Mouse (Mus musculus): ENCODE results near the gene Nt5c3b. TPM values are rescaled to one million over a fixed set of nuclear protein-coding genes. Genes with fewer than 3 reads are reported as not detected.

The Nt5c3b gene
- polyA plus RNA-seq, 1 experiment from 2014 or later = 118 TPM

- no peak overlapping the region for H3K4me3 ChIP-seq (replicated peaks)
- no peak overlapping the region for H3K27ac ChIP-seq (replicated peaks)
- H3K9ac ChIP-seq (replicated peaks) = no peak overlapping the region
- no peak for ATAC-seq (ENCODE audit: low FRiP score)
- H3K9me3 ChIP-seq (replicated peaks) = no peaks in the 10 kb centered on the region
- no peak overlapping the region for H3K4me2 ChIP-seq
- H3K4me1 ChIP-seq = peaks cover 3% of the 10 kb centered on the region; the same call in 1 of the 2 replicates
- WGBS = 92% methylated on average over 10 of the region's 10 CpGs
- no peaks in the 10 kb centered on the region for H3K27me3 ChIP-seq (replicated peaks)
- H3K36me3 ChIP-seq = peaks cover 35% of the 10 kb centered on the region
Measured at GRCm38 (mm10) chr11:100462699-100463098, 21.1 kb upstream of the Nt5c3b start.

- peaks cover 44% of the 10 kb centered on the region for H3K36me3 ChIP-seq
- ATAC-seq (ENCODE audit: low FRiP score) = no peak
- no peaks in the 10 kb centered on the region for H3K4me1 ChIP-seq
- no peak overlapping the region for H3K4me3 ChIP-seq (replicated peaks)
- H3K4me2 ChIP-seq = no peak overlapping the region
- WGBS = 95% methylated on average over 5 of the region's 5 CpGs
- no peaks in the 10 kb centered on the region for H3K27me3 ChIP-seq (replicated peaks)
- H3K9me3 ChIP-seq (replicated peaks) = no peaks in the 10 kb centered on the region
- H3K27ac ChIP-seq (replicated peaks) = no peak overlapping the region
- no peak overlapping the region for H3K9ac ChIP-seq (replicated peaks)
Measured at GRCm38 (mm10) chr11:100457711-100458110, 16.1 kb upstream of the Nt5c3b start.

- Histone ChIP-seq H3K27ac (replicated peaks) (no peak overlapping the region), H3K4me1 (no peaks in the 10 kb centered on the region), H3K9ac (replicated peaks) (no peak overlapping the region), H3K4me2 (no peak overlapping the region), H3K9me3 (replicated peaks) (no peaks in the 10 kb centered on the region), H3K4me3 (replicated peaks) (no peak overlapping the region), H3K36me3 (peaks cover 40% of the 10 kb centered on the region), H3K27me3 (replicated peaks) (no peaks in the 10 kb centered on the region)
- ATAC-seq (ENCODE audit: low FRiP score) = no peak
- 89% methylated on average over 4 of the region's 4 CpGs for WGBS
Measured at GRCm38 (mm10) chr11:100457247-100457646, 15.6 kb upstream of the Nt5c3b start.

GRCm38 (mm10) chr11:100442625-100443024 is 1.0 kb upstream of the Nt5c3b start:
- Histone ChIP-seq H3K4me2 (no peak overlapping the region), H3K27ac (replicated peaks) (no peak overlapping the region), H3K4me3 (replicated peaks) (no peak overlapping the region), H3K4me1 (peaks cover 25% of the 10 kb centered on the region), H3K9me3 (replicated peaks) (no peaks in the 10 kb centered on the region), H3K27me3 (replicated peaks) (no peaks in the 10 kb centered on the region), H3K9ac (replicated peaks) (no peak overlapping the region), H3K36me3 (0 out of 2 replicates have a peak, but pooled peaks cover 3% of the 10 kb centered on the region)
- ATAC-seq (ENCODE audit: low FRiP score) = no peak
- 86% methylated on average over 6 of the region's 6 CpGs for WGBS

GRCm38 (mm10) chr11:100440691-100441522 is 701 bp downstream of the Nt5c3b start:
- no peaks in the 10 kb centered on the region for H3K27me3 ChIP-seq (replicated peaks)
- peaks cover 25% of the 10 kb centered on the region for H3K4me1 ChIP-seq
- H3K4me2 ChIP-seq = peak overlapping the region; percentile 76
- H3K9ac ChIP-seq (replicated peaks) = peak overlapping the region; percentile 92
- H3K36me3 ChIP-seq = peaks cover 8% of the 10 kb centered on the region; the same call in 1 of the 2 replicates
- H3K4me3 ChIP-seq (replicated peaks) = peak overlapping the region; percentile 84
- H3K27ac ChIP-seq (replicated peaks) = peak overlapping the region; percentile 80
- 2% methylated on average over 51 of the region's 52 CpGs for WGBS
- ATAC-seq (ENCODE audit: low FRiP score) = peak; percentile 97
- no peaks in the 10 kb centered on the region for H3K9me3 ChIP-seq (replicated peaks)

- peaks cover 23% of the 10 kb centered on the region for H3K36me3 ChIP-seq
- ATAC-seq (ENCODE audit: low FRiP score) = no peak
- H3K27me3 ChIP-seq (replicated peaks) = no peaks in the 10 kb centered on the region
- H3K4me2 ChIP-seq = no peak overlapping the region
- no peak overlapping the region for H3K9ac ChIP-seq (replicated peaks)
- no peak overlapping the region for H3K27ac ChIP-seq (replicated peaks)
- no peaks in the 10 kb centered on the region for H3K9me3 ChIP-seq (replicated peaks)
- 61% methylated on average over 1 of the region's 1 CpGs for WGBS
- H3K4me3 ChIP-seq (replicated peaks) = no peak overlapping the region
- peaks cover 25% of the 10 kb centered on the region for H3K4me1 ChIP-seq
Measured at GRCm38 (mm10) chr11:100437901-100438300, 3.7 kb downstream of the Nt5c3b start.

- Histone ChIP-seq H3K4me1 (peaks cover 17% of the 10 kb centered on the region), H3K27ac (replicated peaks) (no peak overlapping the region), H3K4me2 (no peak overlapping the region), H3K27me3 (replicated peaks) (no peaks in the 10 kb centered on the region), H3K9me3 (replicated peaks) (no peaks in the 10 kb centered on the region), H3K36me3 (peaks cover 30% of the 10 kb centered on the region), H3K4me3 (replicated peaks) (no peak overlapping the region), H3K9ac (replicated peaks) (no peak overlapping the region)
- 44% methylated on average over 9 of the region's 9 CpGs for WGBS
- no peak for ATAC-seq (ENCODE audit: low FRiP score)
Measured at GRCm38 (mm10) chr11:100435678-100436246, 5.8 kb downstream of the Nt5c3b start.

GRCm38 (mm10) chr11:100432002-100432401 is 9.6 kb downstream of the Nt5c3b start:
- no peak overlapping the region for H3K9ac ChIP-seq (replicated peaks)
- H3K4me1 ChIP-seq = 0 out of 2 replicates have a peak, but pooled peaks cover 6% of the 10 kb centered on the region
- no peak overlapping the region for H3K4me2 ChIP-seq
- no peak overlapping the region for H3K4me3 ChIP-seq (replicated peaks)
- 97% methylated on average over 5 of the region's 5 CpGs for WGBS
- H3K27ac ChIP-seq (replicated peaks) = no peak overlapping the region
- ATAC-seq (ENCODE audit: low FRiP score) = no peak
- peaks cover 38% of the 10 kb centered on the region for H3K36me3 ChIP-seq
- no peaks in the 10 kb centered on the region for H3K9me3 ChIP-seq (replicated peaks)
- no peaks in the 10 kb centered on the region for H3K27me3 ChIP-seq (replicated peaks)

GRCm38 (mm10) chr11:100430052-100430451 is 11.6 kb downstream of the Nt5c3b start:
- peaks cover 29% of the 10 kb centered on the region for H3K36me3 ChIP-seq
- no peaks in the 10 kb centered on the region for H3K9me3 ChIP-seq (replicated peaks)
- no peaks in the 10 kb centered on the region for H3K27me3 ChIP-seq (replicated peaks)
- H3K4me2 ChIP-seq = no peak overlapping the region
- H3K27ac ChIP-seq (replicated peaks) = no peak overlapping the region
- H3K9ac ChIP-seq (replicated peaks) = no peak overlapping the region
- H3K4me1 ChIP-seq = 0 out of 2 replicates have a peak, but pooled peaks cover 6% of the 10 kb centered on the region
- H3K4me3 ChIP-seq (replicated peaks) = no peak overlapping the region
- ATAC-seq (ENCODE audit: low FRiP score) = no peak
- WGBS = 93% methylated on average over 7 of the region's 7 CpGs

- ATAC-seq (ENCODE audit: low FRiP score) = no peak
Measured at GRCm38 (mm10) chr11:100428612-100429199, 12.9 kb downstream of the Nt5c3b start.

GRCm38 (mm10) chr11:100426820-100427219 is 14.8 kb downstream of the Nt5c3b start:
- WGBS = 97% methylated on average over 3 of the region's 3 CpGs
- no peaks in the 10 kb centered on the region for H3K27me3 ChIP-seq (replicated peaks)
- H3K4me3 ChIP-seq (replicated peaks) = no peak overlapping the region
- no peak overlapping the region for H3K9ac ChIP-seq (replicated peaks)
- H3K9me3 ChIP-seq (replicated peaks) = no peaks in the 10 kb centered on the region
- H3K27ac ChIP-seq (replicated peaks) = no peak overlapping the region
- ATAC-seq (ENCODE audit: low FRiP score) = no peak
- H3K36me3 ChIP-seq = peaks cover 17% of the 10 kb centered on the region
- H3K4me2 ChIP-seq = no peak overlapping the region
- H3K4me1 ChIP-seq = 0 out of 2 replicates have a peak, but pooled peaks cover 6% of the 10 kb centered on the region

More at GRCm38 (mm10) chr11:100428612-100429199, 12.9 kb downstream of the Nt5c3b start:
- WGBS = 64% methylated on average over 9 of the region's 9 CpGs
- H3K36me3 ChIP-seq = peaks cover 29% of the 10 kb centered on the region
- peak overlapping the region; percentile 58 for H3K27ac ChIP-seq (replicated peaks)
- H3K9ac ChIP-seq (replicated peaks) = no peak overlapping the region
- H3K27me3 ChIP-seq (replicated peaks) = no peaks in the 10 kb centered on the region
- no peak overlapping the region for H3K4me2 ChIP-seq
- H3K4me1 ChIP-seq = 0 out of 2 replicates have a peak, but pooled peaks cover 6% of the 10 kb centered on the region
- H3K9me3 ChIP-seq (replicated peaks) = no peaks in the 10 kb centered on the region
- no peak overlapping the region for H3K4me3 ChIP-seq (replicated peaks)
